Mouse (Mus musculus) heart, adult 2 months (tissue): ENCODE data around the gene Bicd1.
"Not testable (repeated sequence)": the region's sequence is repeated elsewhere in the genome, so short reads cannot be mapped to it uniquely, and the experiment has no call there.

ENCODE experiments used
- CTCF ChIP-seq: fragments of 200-600 bp; IDR thresholded peaks from 2 replicates; pipeline ENCODE4 v1.8.1; 2022; ENCODE audit warnings: antibody characterized with exemption, mild to moderate bottlenecking, moderate library complexity
- EP300 ChIP-seq: fragments of 200-500 bp; IDR thresholded peaks from 2 replicates; pipeline ENCODE4 v1.6.1; 2011; ENCODE audit warnings: low read depth, low read length, control low read depth; ENCODE audit not compliant: insufficient read depth
- POLR2A ChIP-seq: fragments of 200-500 bp; IDR thresholded peaks from 2 replicates; pipeline ENCODE4 v1.6.1; 2011; ENCODE audit warnings: mild to moderate bottlenecking, low read depth, low read length, control low read depth; ENCODE audit not compliant: insufficient read depth

DNA sequence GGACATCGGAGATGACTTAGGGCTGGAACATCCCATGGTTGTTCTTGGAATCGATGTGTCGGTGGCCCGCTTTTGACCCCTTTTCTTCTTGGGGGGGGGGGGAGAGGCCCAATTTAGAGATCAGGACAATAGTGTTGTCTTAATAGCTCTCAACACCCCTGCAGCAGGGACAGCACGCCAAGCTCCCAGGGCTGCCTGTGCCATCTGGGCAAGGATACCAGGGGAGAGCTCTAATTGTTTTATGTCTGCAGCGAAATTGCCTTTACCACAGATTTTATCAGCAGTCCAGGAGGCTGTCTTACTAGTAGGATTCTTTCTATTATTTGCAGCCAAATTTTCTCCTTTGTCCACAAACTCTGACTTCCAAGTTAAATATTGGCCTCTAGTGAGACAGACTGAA lies 63.8 kb downstream of the Bicd1 start:
- not testable (repeated sequence) for TF ChIP-seq CTCF, POLR2A, EP300
